Mouse (Mus musculus): Measurements from ENCODE around the gene Baz1b. TPM values are rescaled to one million over a fixed set of nuclear protein-coding genes. Genes with fewer than 3 reads are reported as not detected.

Gene Baz1b
- polyA plus RNA-seq (2017; shearing (Covaris generic)): 19.5 TPM

GRCm38 (mm10) chr5:135186621-135187348 is at the start of gene Baz1b:
Gene Baz1b, plus strand, starts transcription at chr5:135187264.

DNA sequence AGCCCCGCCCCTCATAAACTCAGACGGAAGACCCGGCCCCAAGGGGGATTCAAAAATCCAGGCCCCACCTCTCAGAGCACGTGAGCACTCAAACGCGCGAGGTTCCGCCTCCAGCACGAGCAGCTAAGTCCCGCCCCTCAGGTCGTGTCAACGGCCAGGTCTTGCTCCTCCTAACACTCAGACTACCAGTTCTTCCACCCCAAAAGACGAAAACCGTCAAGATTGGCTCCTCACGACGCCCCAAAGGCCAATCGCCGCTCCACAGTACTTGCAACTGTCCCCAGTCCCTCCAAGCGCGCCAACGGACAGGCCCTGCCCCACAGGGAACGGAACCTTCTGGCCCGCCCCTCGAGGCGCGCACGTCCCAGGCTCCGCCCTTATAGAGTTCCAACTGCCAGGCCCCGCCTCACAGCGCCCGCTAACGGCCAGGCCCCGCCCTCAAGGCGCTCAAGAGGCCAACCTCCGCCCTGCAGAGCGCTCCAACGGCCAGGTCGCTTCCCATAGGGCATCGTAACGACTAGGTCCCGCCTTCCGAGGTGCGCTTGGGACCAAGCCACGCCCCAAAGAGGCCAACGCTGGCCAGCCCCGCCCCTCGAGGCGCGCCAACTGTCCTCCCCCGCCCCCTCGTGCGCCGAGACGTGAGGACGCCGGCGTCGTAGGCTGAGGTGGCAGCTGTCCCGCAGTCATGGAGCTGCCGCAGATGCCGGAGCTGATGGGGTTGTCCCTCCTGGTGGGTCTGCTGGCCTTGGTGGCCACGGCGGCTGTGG is 37.8 kb upstream of the Baz1b start, which contains the start of gene Tbl2:
TSS of gene Tbl2 (plus strand) at position 605 of the 767 bp plus-strand sequence.

DNA sequence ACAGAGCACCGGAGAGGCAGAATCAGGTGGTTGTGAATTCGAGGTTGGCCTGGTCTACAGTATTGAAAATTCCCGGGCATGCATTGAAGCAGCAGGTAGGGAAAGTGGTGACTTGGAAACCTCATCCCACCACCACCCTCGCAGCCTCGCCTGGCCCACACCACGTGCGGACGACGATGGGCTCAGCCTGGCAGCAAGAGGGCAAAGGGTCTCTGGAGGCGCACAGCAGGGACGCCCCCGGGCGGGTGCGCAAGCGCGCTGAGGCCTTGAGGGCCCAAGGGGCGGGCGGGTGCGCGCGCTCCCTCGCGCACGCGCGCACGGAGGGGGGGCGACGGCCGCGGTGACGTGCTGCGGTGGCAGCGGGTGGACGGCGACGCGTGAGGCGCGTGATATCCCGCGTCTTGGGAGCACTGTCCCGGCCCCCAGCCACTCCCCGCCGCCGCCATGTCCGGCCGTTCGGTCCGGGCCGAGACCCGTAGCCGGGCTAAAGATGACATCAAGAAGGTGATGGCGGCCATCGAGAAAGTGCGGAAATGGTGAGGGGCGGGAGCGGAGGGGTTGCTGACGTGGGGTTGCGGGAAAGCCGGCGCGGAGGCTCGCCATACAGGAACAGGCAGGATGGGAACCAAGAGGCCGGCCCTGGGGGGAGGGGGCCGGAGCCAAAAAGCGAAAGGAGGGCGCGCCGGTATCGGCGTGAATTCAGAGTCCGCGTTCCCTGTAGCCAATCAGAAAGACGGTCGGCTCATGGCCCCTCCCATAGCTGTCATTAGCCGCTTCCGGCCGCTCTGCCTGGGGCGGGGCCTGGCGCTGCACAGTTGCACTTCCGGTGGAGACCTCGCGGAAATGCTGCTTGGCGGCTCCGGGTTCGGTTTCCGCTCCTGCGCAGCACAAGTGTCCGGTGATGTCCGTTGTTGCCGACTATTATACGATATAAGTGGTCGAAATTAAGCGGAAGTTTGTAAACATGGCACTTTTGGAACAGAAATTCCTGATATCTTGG is 18.7 kb upstream of the Baz1b start, which contains the start of gene Bcl7b:
TSS of gene Bcl7b (plus strand) at position 221 of the 1,000 bp plus-strand sequence.

DNA sequence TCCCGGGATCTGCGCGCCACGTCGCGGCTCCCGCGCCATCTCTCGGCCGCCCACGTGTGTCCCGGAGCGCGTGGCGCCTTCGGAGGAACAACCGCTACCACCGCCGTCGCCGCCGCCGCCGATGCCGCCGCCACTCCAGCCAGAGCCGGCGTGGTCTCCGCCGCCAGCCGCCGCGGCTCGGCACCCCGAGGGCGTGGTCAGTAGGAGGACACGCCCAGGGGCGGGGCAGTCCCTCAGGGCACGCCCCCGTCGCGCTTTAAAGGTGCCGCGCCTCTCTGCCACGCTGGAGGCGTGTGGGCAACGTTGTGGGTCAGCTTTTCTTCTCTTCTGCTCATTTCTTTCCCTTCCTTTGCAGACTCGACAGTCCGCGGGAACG is 64.0 kb downstream of the Baz1b start, which contains the start of gene Fzd9:
TSS of gene Fzd9 (minus strand) at position 152 of the 376 bp plus-strand sequence.

Other genes with a start within 250 kb of the Baz1b start
- not detected for gene Cldn4, start 240.3 kb upstream of the Baz1b start, polyA plus RNA-seq (2017; shearing (Covaris generic))
- gene Cldn3, start 201.1 kb upstream of the Baz1b start, polyA plus RNA-seq (2017; shearing (Covaris generic)): not detected
- 73.7 TPM for gene Abhd11, start 178.1 kb upstream of the Baz1b start, polyA plus RNA-seq (2017; shearing (Covaris generic))
- 16.7 TPM for gene Stx1a, start 163.8 kb upstream of the Baz1b start, polyA plus RNA-seq (2017; shearing (Covaris generic))
- gene Dnajc30, start 123.1 kb upstream of the Baz1b start, polyA plus RNA-seq (2017; shearing (Covaris generic)): 24.3 TPM
- 114 TPM for gene Bud23, start 122.3 kb upstream of the Baz1b start, polyA plus RNA-seq (2017; shearing (Covaris generic))
- not detected for gene Vps37d, start 109.0 kb upstream of the Baz1b start, polyA plus RNA-seq (2017; shearing (Covaris generic))
- 0.32 TPM for gene Mlxipl, start 97.4 kb upstream of the Baz1b start, polyA plus RNA-seq (2017; shearing (Covaris generic))
- 22.6 TPM for gene Tbl2, start 37.6 kb upstream of the Baz1b start, polyA plus RNA-seq (2017; shearing (Covaris generic))
- gene Bcl7b, start 19.0 kb upstream of the Baz1b start, polyA plus RNA-seq (2017; shearing (Covaris generic)): 87.7 TPM
- gene Fzd9, start 64.0 kb downstream of the Baz1b start, polyA plus RNA-seq (2017; shearing (Covaris generic)): not detected
- gene Fkbp6, start 162.8 kb downstream of the Baz1b start, polyA plus RNA-seq (2017; shearing (Covaris generic)): not detected
- not detected for gene Trim50, start 166.0 kb downstream of the Baz1b start, polyA plus RNA-seq (2017; shearing (Covaris generic))
- 58.8 TPM for gene Nsun5, start 182.7 kb downstream of the Baz1b start, polyA plus RNA-seq (2017; shearing (Covaris generic))
- gene Pom121, start 207.3 kb downstream of the Baz1b start, polyA plus RNA-seq (2017; shearing (Covaris generic)): 3.6 TPM

All from inflammation-experienced regulatory T-cells, adult 16 weeks (primary cell).